Comparison of ENCODE assay signal across 18 mouse cellular contexts in the genomic region with DNA sequence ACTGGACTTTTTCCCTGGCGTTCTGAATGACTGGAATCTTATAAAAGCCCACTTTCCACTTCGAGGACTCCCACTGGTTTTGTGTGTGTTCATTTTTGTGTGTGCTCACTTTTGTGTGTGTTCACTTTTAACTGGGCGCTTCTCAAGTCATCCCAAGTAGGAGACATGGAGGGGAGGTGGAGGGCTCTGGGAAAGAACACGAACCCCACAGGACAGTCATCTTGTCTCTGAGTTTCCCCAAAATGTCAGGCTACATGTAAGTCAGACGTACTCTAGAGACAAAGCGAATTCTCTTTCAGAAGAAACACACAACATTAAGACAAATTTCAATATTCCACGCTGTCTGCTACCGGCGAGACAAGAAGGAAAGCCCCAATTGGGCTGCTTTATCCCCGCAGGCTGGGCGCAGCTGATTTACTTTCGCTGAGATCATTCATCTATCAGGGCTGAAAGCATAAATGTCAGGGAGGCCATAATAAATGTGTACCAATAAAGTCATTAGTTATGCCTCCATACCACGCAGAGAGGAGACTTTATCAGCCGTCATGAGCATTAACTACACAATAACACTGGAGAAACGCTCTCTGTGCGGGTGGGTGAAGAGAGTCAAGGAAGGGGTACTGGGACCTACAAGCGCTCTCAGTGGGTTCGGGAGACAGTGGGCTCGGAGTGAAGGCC.
DNase-seq lines count a peak whose midpoint lies in the region; ATAC-seq lines count a peak whose summit lies in the region.
"Had no signal": no experiment of that assay in that cellular context is flagged by ENCODE, and none has a peak within 500 bp of the region (broad histone marks: within the 10 kb centered on the region; RNA-seq: fewer than 3 reads in every experiment).

No protein-coding gene starts in this region.

- H3K4me1 ChIP-seq in forebrain, embryonic 12.5 days: peaks cover 19% of the 10 kb centered on the region
- peaks cover 2% of the 10 kb centered on the region; the same call in 1 of the 2 replicates for H3K4me1 ChIP-seq in forebrain, embryonic 11.5 days (replicated peaks; ENCODE audit: control insufficient read depth, insufficient read depth, low read length)
- H3K4me1 ChIP-seq in embryonic facial prominence, embryonic 10.5 days: peaks cover 14% of the 10 kb centered on the region
- peaks cover 14% of the 10 kb centered on the region for H3K4me1 ChIP-seq in hindbrain, embryonic 15.5 days (replicated peaks)
- H3K4me1 ChIP-seq in midbrain, embryonic 14.5 days (ENCODE audit: control insufficient read depth, insufficient read depth, low read length): peaks cover 16% of the 10 kb centered on the region; the same call in 1 of the 2 replicates

- no peak overlapping the region for H3K4me3 ChIP-seq in forebrain, embryonic 12.5 days (replicated peaks)
- no peak overlapping the region for H3K4me3 ChIP-seq in forebrain, embryonic 11.5 days (ENCODE audit: low read depth, low read length)
- no peak overlapping the region for H3K4me3 ChIP-seq in embryonic facial prominence, embryonic 10.5 days
- no peak overlapping the region for H3K4me3 ChIP-seq in hindbrain, embryonic 15.5 days
- H3K4me3 ChIP-seq in midbrain, embryonic 14.5 days (replicated peaks; ENCODE audit: low read depth, low read length): no peak overlapping the region
- H3K4me3 ChIP-seq: erythroblast, embryonic 14.5 days had no signal

- WGBS in forebrain, embryonic 12.5 days: 80% methylated on average over 19 of the region's 19 CpGs
- WGBS in forebrain, embryonic 11.5 days: 83% methylated on average over 19 of the region's 19 CpGs
- WGBS in embryonic facial prominence, embryonic 10.5 days: 90% methylated on average over 19 of the region's 19 CpGs
- 32% methylated on average over 19 of the region's 19 CpGs for whole genome bisulfite sequencing in hindbrain, embryonic 15.5 days
- 32% methylated on average over 19 of the region's 19 CpGs for WGBS in midbrain, embryonic 14.5 days

- no peaks in the 10 kb centered on the region for H3K36me3 ChIP-seq in forebrain, embryonic 12.5 days (replicated peaks)
- H3K36me3 ChIP-seq in forebrain, embryonic 11.5 days (ENCODE audit: control insufficient read depth, insufficient read depth, low read length): no peaks in the 10 kb centered on the region
- no peaks in the 10 kb centered on the region for H3K36me3 ChIP-seq in embryonic facial prominence, embryonic 10.5 days (replicated peaks)
- H3K36me3 ChIP-seq in hindbrain, embryonic 15.5 days: no peaks in the 10 kb centered on the region
- H3K36me3 ChIP-seq in midbrain, embryonic 14.5 days (ENCODE audit: control insufficient read depth, insufficient read depth, low read length): no peaks in the 10 kb centered on the region

- no peak overlapping the region for H3K9ac ChIP-seq in forebrain, embryonic 12.5 days
- no peak overlapping the region for H3K9ac ChIP-seq in forebrain, embryonic 11.5 days (ENCODE audit: low read length)
- H3K9ac ChIP-seq in hindbrain, embryonic 15.5 days: no peak overlapping the region
- no peak overlapping the region for H3K9ac ChIP-seq in midbrain, embryonic 14.5 days (replicated peaks; ENCODE audit: low read length)
- H3K9ac ChIP-seq: lung, embryonic 14.5 days had no signal

- H3K27ac ChIP-seq in forebrain, embryonic 12.5 days: no peak overlapping the region
- no peak overlapping the region for H3K27ac ChIP-seq in forebrain, embryonic 11.5 days (ENCODE audit: low read depth, low read length)
- peak overlapping the region; percentile 45; the same call in 1 of the 2 replicates for H3K27ac ChIP-seq in embryonic facial prominence, embryonic 10.5 days (replicated peaks)
- H3K27ac ChIP-seq in hindbrain, embryonic 15.5 days (replicated peaks): peak overlapping the region; percentile 47; the same call in 1 of the 2 replicates
- H3K27ac ChIP-seq in midbrain, embryonic 14.5 days (replicated peaks; ENCODE audit: low read depth, low read length): peak overlapping the region; percentile 58
- H3K27ac ChIP-seq: stomach, postnatal 0 days had no signal

- no peak overlapping the region for H3K4me2 ChIP-seq in forebrain, embryonic 12.5 days
- no peak overlapping the region for H3K4me2 ChIP-seq in forebrain, embryonic 11.5 days (ENCODE audit: low read depth, low read length, severe bottlenecking)
- H3K4me2 ChIP-seq in hindbrain, embryonic 15.5 days: peak overlapping the region; percentile 39
- peak overlapping the region; percentile 35 for H3K4me2 ChIP-seq in midbrain, embryonic 14.5 days (ENCODE audit: low read length)
- H3K4me2 ChIP-seq: lung, embryonic 14.5 days had no signal

- 0 out of 2 replicates have a peak, but pooled peaks have one; percentile 20 for ATAC-seq in forebrain, embryonic 12.5 days (ENCODE audit: low FRiP score)
- no peak for ATAC-seq in forebrain, embryonic 11.5 days (replicated peaks; ENCODE audit: low FRiP score)
- ATAC-seq in hindbrain, embryonic 15.5 days (ENCODE audit: low FRiP score, low read depth): peak; percentile 77; the same call in 1 of the 2 replicates
- peak; percentile 34; the same call in 1 of the 2 replicates for ATAC-seq in midbrain, embryonic 14.5 days (ENCODE audit: low FRiP score, low TSS enrichment)
- ATAC-seq: Patski had no signal

- no peak for DNase-seq in forebrain, embryonic 11.5 days (ENCODE audit: low spot score)
- no peak for DNase-seq in embryonic facial prominence, embryonic 10.5 days (ENCODE audit: low spot score)
- DNase-seq in midbrain, embryonic 14.5 days: peak; percentile 63
- DNase-seq in cerebellum, adult 18-20 months: no peak
- DNase-seq in c-Kit-positive CD71-positive TER-119-positive erythroid progenitor cells, embryonic 14.5 days (ENCODE audit: low spot score): no peak
- DNase-seq in urinary bladder, postnatal 10 days (ENCODE audit: low spot score): no peak
- DNase-seq: cerebellum, postnatal 25 days; heart, adult 18-20 months; heart, postnatal 10 days; kidney, adult 8-10 months; lung, embryonic 14.5 days; right cerebral cortex, adult 18-20 months; spleen, adult 18-20 months had no signal

- H3K27me3 ChIP-seq in forebrain, embryonic 12.5 days: no peaks in the 10 kb centered on the region
- no peaks in the 10 kb centered on the region for H3K27me3 ChIP-seq in forebrain, embryonic 11.5 days (ENCODE audit: control insufficient read depth, insufficient read depth, low read length)
- H3K27me3 ChIP-seq in embryonic facial prominence, embryonic 10.5 days (replicated peaks; ENCODE audit: low read depth, poor library complexity, severe bottlenecking): no peaks in the 10 kb centered on the region
- H3K27me3 ChIP-seq in hindbrain, embryonic 15.5 days: no peaks in the 10 kb centered on the region
- no peaks in the 10 kb centered on the region for H3K27me3 ChIP-seq in midbrain, embryonic 14.5 days (ENCODE audit: control insufficient read depth, insufficient read depth, low read length)
- H3K27me3 ChIP-seq: Patski had no signal

- no peaks in the 10 kb centered on the region for H3K9me3 ChIP-seq in forebrain, embryonic 12.5 days
- H3K9me3 ChIP-seq in forebrain, embryonic 11.5 days (ENCODE audit: control insufficient read depth, low read length): no peaks in the 10 kb centered on the region
- no peaks in the 10 kb centered on the region for H3K9me3 ChIP-seq in embryonic facial prominence, embryonic 10.5 days
- H3K9me3 ChIP-seq in hindbrain, embryonic 15.5 days: no peaks in the 10 kb centered on the region
- no peaks in the 10 kb centered on the region for H3K9me3 ChIP-seq in midbrain, embryonic 14.5 days (ENCODE audit: control insufficient read depth, low read length)

Comparison
In these comparisons a context has a peak if more than half of its experiments do, and no peak if none do; other contexts are left out.
1. H3K27ac ChIP-seq: peak in embryonic facial prominence, embryonic 10.5 days (single experiment), hindbrain, embryonic 15.5 days (single experiment) and midbrain, embryonic 14.5 days (single experiment); none in forebrain, embryonic 12.5 days (single experiment) and forebrain, embryonic 11.5 days (single experiment).
2. H3K4me2 ChIP-seq: peak in hindbrain, embryonic 15.5 days (single experiment) and midbrain, embryonic 14.5 days (single experiment); none in forebrain, embryonic 12.5 days (single experiment) and forebrain, embryonic 11.5 days (single experiment).